Mouse (Mus musculus) kidney, postnatal 0 days (tissue): ENCODE data around the gene Sec24c. TPM values are rescaled to one million over a fixed set of nuclear protein-coding genes. Genes with fewer than 3 reads are reported as not detected.

ENCODE experiments used
- ATAC-seq: fragments of 200-750 bp; cut with Nextera tagmentation; replicated peaks from 2 replicates; pipeline ENCODE4 v1.8.0; 2017; ENCODE audit warnings: low read depth, moderate number of reproducible peaks, moderate TSS enrichment, moderate library complexity; ENCODE audit not compliant: low FRiP score
- DNase-seq: peaks from one replicate; pipeline ENCODE4 v3.0.0-alpha.2; 2016; ENCODE audit warnings: low spot score
- H3K27ac ChIP-seq: fragments of 300-500 bp; sonication (generic); 2 replicates; pipeline ENCODE4 v1.5.1; 2014; ENCODE audit warnings: mild to moderate bottlenecking
- H3K27me3 ChIP-seq: fragments of 300-500 bp; sonication (generic); 2 replicates; pipeline ENCODE4 v1.6.1; 2014; ENCODE audit warnings: low read length, mixed read lengths; ENCODE audit not compliant: insufficient read depth
- H3K36me3 ChIP-seq: fragments of 300-500 bp; sonication (generic); 2 replicates; pipeline ENCODE4 v1.6.1; 2014; ENCODE audit warnings: low read length, mixed read lengths; ENCODE audit not compliant: insufficient read depth
- H3K4me1 ChIP-seq: fragments of 300-500 bp; sonication (generic); replicated peaks from 2 replicates; pipeline ENCODE4 v1.6.1; 2014; ENCODE audit warnings: antibody characterized with exemption, low read length, mixed read lengths; ENCODE audit not compliant: insufficient read depth
- H3K4me2 ChIP-seq: fragments of 300-500 bp; sonication (generic); 2 replicates; pipeline ENCODE4 v1.6.1; 2014; ENCODE audit warnings: mild to moderate bottlenecking, low read length, moderate library complexity, mixed read lengths
- H3K4me3 ChIP-seq: fragments of 300-500 bp; sonication (generic); replicated peaks from 2 replicates; pipeline ENCODE4 v1.5.1; 2014; ENCODE audit warnings: low read depth, low read length
- H3K9ac ChIP-seq: fragments of 300-500 bp; sonication (generic); 2 replicates; pipeline ENCODE4 v1.6.1; 2014; ENCODE audit warnings: low read depth, low read length
- H3K9me3 ChIP-seq: fragments of 300-500 bp; sonication (generic); replicated peaks from 2 replicates; pipeline ENCODE4 v1.6.1; 2016; ENCODE audit warnings: low read length, inconsistent platforms, mixed read lengths
- CTCF ChIP-seq: IDR thresholded peaks from 2 replicates; pipeline ENCODE4 v1.5.1; 2016; ENCODE audit warnings: antibody characterized with exemption, low read depth, mild to moderate bottlenecking, moderate library complexity
- whole genome bisulfite sequencing: fragments of 180-500 bp; shearing (Covaris S2); extraction: QIAGEN DNeasy Blood & Tissue Kit; methylation state at CpG from one replicate; pipeline ENCODE4 v1.1.7; 2014; 5-methylcytosine and 5-hydroxymethylcytosine counted together
- polyA plus RNA-seq: library from polyadenylated mRNA; unstranded; fragments of >200 nt; fragmentation: Nextera tagmentation; extraction: Ambion mirVana; gene quantifications from 2 replicates; pipeline ENCODE4 v1.2.1, GENCODE M21; 2015

Gene Sec24c
- polyA plus RNA-seq, 1 experiment from 2014 or later, result 57.3 TPM

- Histone ChIP-seq H3K4me2 (no peak overlapping the region), H3K4me1 (no peaks in the 10 kb centered on the region), H3K36me3 (peaks cover 81% of the 10 kb centered on the region), H3K27ac (no peak overlapping the region), H3K9me3 (no peaks in the 10 kb centered on the region), H3K4me3 (no peak overlapping the region), H3K9ac (no peak overlapping the region), H3K27me3 (no peaks in the 10 kb centered on the region)
- ATAC-seq, result no peak
- no peak for DNase-seq
- 91% methylated on average over 12 of the region's 12 CpGs for WGBS
- TF ChIP-seq CTCF, result no peak
Observed at GRCm38 (mm10) chr14:20723006-20723405, 48.9 kb downstream of the Sec24c start.

- DNase-seq (peak; percentile 71), ATAC-seq (no peak)
- Histone ChIP-seq H3K27ac (no peak overlapping the region), H3K4me2 (no peak overlapping the region), H3K4me3 (no peak overlapping the region), H3K4me1 (no peaks in the 10 kb centered on the region), H3K9me3 (no peaks in the 10 kb centered on the region), H3K36me3 (peaks cover 81% of the 10 kb centered on the region), H3K27me3 (no peaks in the 10 kb centered on the region), H3K9ac (no peak overlapping the region)
- WGBS, result 14% methylated on average over 5 of the region's 5 CpGs
- TF ChIP-seq CTCF, result peak; percentile 80
Observed at GRCm38 (mm10) chr14:20724043-20724442, 49.9 kb downstream of the Sec24c start.

- DNase-seq, result no peak
- 55% methylated on average over 6 of the region's 6 CpGs for WGBS
- ATAC-seq, result no peak
Observed at GRCm38 (mm10) chr14:20725660-20726339, 51.7 kb downstream of the Sec24c start.

GRCm38 (mm10) chr14:20729871-20730270, 55.8 kb downstream of the Sec24c start:
- Histone ChIP-seq H3K4me3 (no peak overlapping the region), H3K9me3 (no peaks in the 10 kb centered on the region), H3K27ac (no peak overlapping the region), H3K27me3 (no peaks in the 10 kb centered on the region), H3K36me3 (peaks cover 50% of the 10 kb centered on the region), H3K9ac (no peak overlapping the region), H3K4me1 (no peaks in the 10 kb centered on the region; the same call in 1 of the 2 replicates), H3K4me2 (no peak overlapping the region)
- TF ChIP-seq CTCF, result no peak
- 82% methylated on average over 9 of the region's 9 CpGs for WGBS
- DNase-seq (no peak), ATAC-seq (no peak)

More at GRCm38 (mm10) chr14:20725660-20726339, 51.7 kb downstream of the Sec24c start:
- no peak overlapping the region for H3K4me2 ChIP-seq
- H3K27me3 ChIP-seq, result no peaks in the 10 kb centered on the region
- peaks cover 85% of the 10 kb centered on the region for H3K36me3 ChIP-seq
- TF ChIP-seq CTCF, result no peak
- H3K27ac ChIP-seq, result no peak overlapping the region
- H3K4me1 ChIP-seq, result no peaks in the 10 kb centered on the region
- no peaks in the 10 kb centered on the region for H3K9me3 ChIP-seq
- H3K9ac ChIP-seq, result no peak overlapping the region
- H3K4me3 ChIP-seq, result no peak overlapping the region

GRCm38 (mm10) chr14:20730853-20731602, 56.9 kb downstream of the Sec24c start:
- H3K4me3 ChIP-seq, result no peak overlapping the region
- H3K4me2 ChIP-seq, result no peak overlapping the region
- no peaks in the 10 kb centered on the region; the same call in 1 of the 2 replicates for H3K4me1 ChIP-seq
- no peak overlapping the region for H3K27ac ChIP-seq
- H3K27me3 ChIP-seq, result no peaks in the 10 kb centered on the region
- H3K9ac ChIP-seq, result no peak overlapping the region
- no peak for ATAC-seq
- H3K36me3 ChIP-seq, result peaks cover 43% of the 10 kb centered on the region
- DNase-seq, result no peak
- 80% methylated on average over 9 of the region's 9 CpGs for whole genome bisulfite sequencing
- TF ChIP-seq CTCF, result no peak
- no peaks in the 10 kb centered on the region for H3K9me3 ChIP-seq

- H3K9ac ChIP-seq, result peak overlapping the region; percentile 96
- H3K4me2 ChIP-seq, result peak overlapping the region; percentile 88
- H3K9me3 ChIP-seq, result no peaks in the 10 kb centered on the region
- peak overlapping the region; percentile 87 for H3K4me3 ChIP-seq
- DNase-seq (no peak), ATAC-seq (0 out of 2 replicates have a peak, but pooled peaks have one; percentile 1)
- no peaks in the 10 kb centered on the region; the same call in 1 of the 2 replicates for H3K4me1 ChIP-seq
- peak overlapping the region; percentile 95 for H3K27ac ChIP-seq
- WGBS, result 46% methylated on average over 12 of the region's 12 CpGs
- H3K27me3 ChIP-seq, result no peaks in the 10 kb centered on the region
- TF ChIP-seq CTCF, result no peak
- peaks cover 29% of the 10 kb centered on the region for H3K36me3 ChIP-seq
Observed at GRCm38 (mm10) chr14:20733041-20733951, 59.2 kb downstream of the Sec24c start.
